Mouse (Mus musculus) cerebellum, adult 2 months (tissue): Measurements from ENCODE around the gene Whrn.

ENCODE experiments used
- CTCF ChIP-seq: fragments of 200-500 bp; IDR thresholded peaks from 2 replicates; pipeline ENCODE4 v1.5.1; 2011; ENCODE audit warnings: low read depth, mild to moderate bottlenecking, control low read depth, low read length, moderate library complexity, borderline replicate concordance; ENCODE audit not compliant: insufficient read depth
- POLR2A ChIP-seq: fragments of 200-500 bp; IDR thresholded peaks from 2 replicates; pipeline ENCODE4 v1.6.1; 2011; ENCODE audit warnings: low read length, control low read depth, borderline replicate concordance; ENCODE audit not compliant: insufficient read depth

DNA sequence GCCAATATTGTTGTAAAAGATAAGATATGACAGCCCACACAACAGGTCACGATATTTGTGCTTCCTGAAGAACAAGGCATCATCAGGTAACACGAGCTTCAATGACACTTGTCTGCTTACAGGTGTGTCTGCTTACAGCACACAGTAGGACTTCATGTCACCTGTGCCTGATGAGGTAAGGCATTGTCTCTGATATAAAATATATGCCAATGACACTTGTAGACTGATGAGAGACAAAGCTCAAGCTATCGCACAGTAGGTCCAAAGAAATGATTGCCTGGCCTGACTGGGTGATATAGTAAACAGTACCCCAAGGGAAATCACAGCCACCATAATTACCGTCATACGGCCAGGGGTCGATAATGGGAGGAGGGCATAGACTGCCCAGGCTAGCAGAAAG lies 18.9 kb downstream of the Whrn start:
- TF ChIP-seq POLR2A (no peak), CTCF (no peak)
